Mouse (Mus musculus) brain, adult 2 months (tissue): ENCODE results near the gene Vwf.

Source experiments
- DNase-seq: peaks from one replicate; pipeline ENCODE4 v3.0.0; 2011; ENCODE audit warnings: low read depth, low spot score

The Vwf gene

GRCm38 (mm10) chr6:125541296-125541695 is 5.3 kb upstream of the Vwf start:
- no peak for DNase-seq

GRCm38 (mm10) chr6:125548406-125548805 is 1.8 kb downstream of the Vwf start:
- no peak for DNase-seq

DNA sequence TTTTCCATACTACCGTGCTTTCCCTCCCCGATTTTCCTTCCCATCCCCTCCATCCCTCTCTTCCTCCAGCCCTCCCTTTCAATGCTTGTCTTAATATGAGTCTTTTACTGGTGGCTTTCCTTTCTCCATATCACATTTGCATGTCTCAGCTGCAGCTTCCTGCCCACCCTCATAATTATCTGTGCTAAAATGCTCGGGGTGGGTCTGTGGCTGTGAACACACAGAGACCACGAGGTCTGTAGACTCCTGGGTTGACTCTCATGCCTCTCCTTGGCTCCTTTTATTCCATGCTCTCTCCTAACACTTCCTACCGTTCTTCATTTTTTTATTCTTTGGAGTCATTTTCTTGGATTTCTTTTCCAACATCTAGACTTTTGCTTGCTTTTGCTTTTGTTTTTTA is 3.6 kb downstream of the Vwf start:
- no peak for DNase-seq

DNA sequence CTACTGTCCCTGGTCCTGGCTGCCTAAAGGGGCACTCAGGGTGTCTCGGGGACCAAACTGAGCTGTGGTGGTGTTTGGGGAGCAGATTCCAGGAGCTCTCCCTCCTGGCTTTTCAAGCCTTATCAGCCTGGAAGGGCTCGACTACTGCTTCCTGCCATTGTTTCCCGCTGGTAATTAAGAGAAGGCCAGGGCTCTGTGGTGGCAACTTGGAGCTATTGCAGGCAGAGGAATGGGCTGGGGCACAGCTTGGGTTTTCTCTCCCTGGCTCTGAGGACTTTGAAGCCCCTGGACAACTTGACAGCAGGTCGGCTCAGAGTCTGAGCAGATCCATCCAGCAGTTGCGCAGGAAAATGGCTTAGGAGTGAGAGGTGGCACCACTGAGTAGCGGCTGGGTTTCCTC is 6.2 kb downstream of the Vwf start:
- DNase-seq = no peak

GRCm38 (mm10) chr6:125553551-125553950 is 7.0 kb downstream of the Vwf start:
- no peak for DNase-seq

DNA sequence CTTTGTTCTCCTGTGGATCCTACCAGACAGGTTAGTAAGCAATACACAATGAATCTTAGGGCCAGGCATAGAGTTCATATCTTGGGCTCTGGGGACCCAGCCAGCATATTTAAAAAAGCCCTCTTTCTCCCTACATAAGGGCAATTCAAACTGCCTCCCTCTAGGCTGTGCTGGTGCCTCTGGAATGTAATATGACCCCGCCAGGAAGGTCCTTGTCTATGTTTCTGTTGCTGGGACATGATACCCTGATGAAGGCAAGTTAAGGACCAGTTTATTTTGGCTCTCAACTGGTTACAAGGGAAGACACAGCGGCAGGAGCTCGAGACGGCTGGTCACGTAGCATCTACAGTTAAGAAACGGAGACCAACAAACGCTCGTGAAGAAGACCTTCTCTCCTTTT is 12.3 kb downstream of the Vwf start:
- no peak for DNase-seq

DNA sequence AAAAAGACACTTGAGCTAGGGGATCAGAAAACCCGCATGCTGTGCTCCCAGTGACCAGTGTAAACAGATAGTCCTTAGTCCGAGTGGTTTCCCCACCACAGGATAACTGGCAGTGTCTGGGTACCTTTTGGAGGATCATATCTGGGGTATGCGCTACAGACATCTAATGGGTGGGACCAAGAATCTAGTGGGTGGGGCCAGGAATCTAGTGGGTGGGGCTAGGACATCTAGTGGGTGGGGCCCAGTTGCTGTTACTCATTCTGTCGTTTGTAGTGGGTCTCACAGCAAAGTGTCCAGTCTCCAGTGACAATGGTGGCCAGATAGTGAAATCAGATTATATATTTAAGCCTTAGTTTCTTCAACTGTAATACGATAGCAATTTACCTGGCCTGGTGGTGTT is 14.5 kb downstream of the Vwf start:
- DNase-seq = no peak

GRCm38 (mm10) chr6:125561521-125561920 is 14.9 kb downstream of the Vwf start:
- DNase-seq = peak; percentile 53

DNA sequence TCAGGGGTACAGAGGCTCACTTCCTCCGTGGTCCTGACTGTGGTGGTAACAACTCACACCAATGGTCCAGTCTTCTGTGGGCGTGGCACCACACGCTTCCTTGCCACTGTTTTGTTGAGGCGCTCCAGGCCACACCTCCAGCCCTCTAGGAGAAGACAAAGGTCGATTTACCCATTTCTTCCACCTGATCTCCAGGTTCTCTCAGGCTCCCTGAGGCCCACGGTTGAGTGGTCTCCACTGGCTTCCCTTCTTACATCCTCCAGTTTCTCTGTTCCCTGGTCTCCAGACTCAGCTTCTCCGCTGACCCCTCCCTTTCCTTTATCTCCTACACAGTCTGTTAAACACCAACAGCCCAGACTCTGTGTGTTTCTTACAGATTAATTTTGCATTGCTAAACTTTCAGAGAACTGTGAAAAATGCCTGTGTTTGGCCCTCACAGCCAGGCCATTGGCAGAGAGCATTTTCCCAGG is 18.3 kb downstream of the Vwf start:
- DNase-seq = no peak

DNA sequence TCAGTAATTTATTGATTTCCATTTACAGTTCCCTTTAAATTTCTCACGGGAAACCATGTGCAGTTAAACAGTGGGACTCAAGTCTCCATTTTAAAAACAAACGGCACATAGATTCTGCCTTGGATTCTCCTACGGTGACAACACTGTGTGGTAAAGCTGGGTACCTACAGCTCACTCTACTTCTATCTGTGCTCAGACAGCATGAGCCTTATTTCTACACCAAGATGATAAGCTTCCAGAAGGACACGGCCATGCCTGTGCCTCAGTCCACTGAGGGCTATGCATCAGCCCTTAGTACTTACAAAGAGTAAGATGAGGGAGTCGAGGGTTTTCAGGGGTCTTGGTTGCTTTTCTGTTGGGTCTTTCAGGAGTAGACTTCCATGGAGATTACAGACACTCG is 18.8 kb downstream of the Vwf start:
- DNase-seq = no peak

GRCm38 (mm10) chr6:125566656-125567055 is 20.1 kb downstream of the Vwf start:
- DNase-seq = no peak

- no peak for DNase-seq
These were observed 21.8 kb downstream of the Vwf start for GRCm38 (mm10) chr6:125568381-125568780.

GRCm38 (mm10) chr6:125572291-125573188 is 26.0 kb downstream of the Vwf start:
- DNase-seq = peak; percentile 84

- peak; percentile 83 for DNase-seq
These were observed 26.8 kb downstream of the Vwf start for GRCm38 (mm10) chr6:125573189-125573928.

DNA sequence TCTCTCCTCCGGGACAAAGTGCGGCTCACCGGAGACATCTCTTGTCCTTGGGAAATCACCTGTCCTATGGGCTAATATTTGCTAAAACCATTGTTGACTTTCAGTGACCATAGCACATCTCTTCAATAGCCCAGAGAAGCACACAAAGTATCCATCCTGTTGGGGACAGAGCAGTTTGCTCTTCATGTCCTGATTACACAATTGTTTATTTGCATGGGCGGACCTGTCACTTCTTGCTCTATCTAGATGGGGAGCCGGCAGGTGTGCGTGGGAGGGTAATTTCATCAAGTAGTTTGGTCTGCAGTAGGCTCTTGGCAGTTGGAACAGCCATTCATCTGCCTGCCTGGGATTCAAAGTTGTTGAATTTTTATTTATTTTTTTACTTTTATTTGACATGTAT is 28.5 kb downstream of the Vwf start:
- peak; percentile 49 for DNase-seq

DNA sequence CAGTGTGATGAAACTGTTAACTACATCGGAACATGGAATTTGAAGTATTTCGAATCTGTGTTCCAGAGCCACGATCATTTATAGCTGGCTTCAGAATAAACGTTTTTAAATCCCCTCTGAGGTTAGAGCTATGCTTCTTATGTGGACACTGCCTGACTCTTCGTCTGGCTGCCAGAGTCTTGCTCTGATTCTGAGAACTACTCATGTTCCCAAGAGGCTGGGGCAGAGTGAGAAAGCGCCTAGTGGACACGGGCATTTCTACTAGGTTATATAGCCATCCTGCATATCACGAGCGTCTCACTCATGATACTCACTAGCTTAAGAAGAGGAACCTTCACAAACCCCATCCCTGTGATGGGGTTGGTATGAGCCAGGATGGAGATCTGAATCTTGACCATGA is 30.7 kb downstream of the Vwf start:
- DNase-seq = no peak

- DNase-seq = peak; percentile 96
These were observed 31.5 kb downstream of the Vwf start for GRCm38 (mm10) chr6:125577882-125578646.

- no peak for DNase-seq
These were observed 32.1 kb downstream of the Vwf start for GRCm38 (mm10) chr6:125578647-125579011.

- no peak for DNase-seq
These were observed 33.3 kb downstream of the Vwf start for GRCm38 (mm10) chr6:125579864-125580263.

GRCm38 (mm10) chr6:125583666-125584065 is 37.1 kb downstream of the Vwf start:
- DNase-seq = no peak

DNA sequence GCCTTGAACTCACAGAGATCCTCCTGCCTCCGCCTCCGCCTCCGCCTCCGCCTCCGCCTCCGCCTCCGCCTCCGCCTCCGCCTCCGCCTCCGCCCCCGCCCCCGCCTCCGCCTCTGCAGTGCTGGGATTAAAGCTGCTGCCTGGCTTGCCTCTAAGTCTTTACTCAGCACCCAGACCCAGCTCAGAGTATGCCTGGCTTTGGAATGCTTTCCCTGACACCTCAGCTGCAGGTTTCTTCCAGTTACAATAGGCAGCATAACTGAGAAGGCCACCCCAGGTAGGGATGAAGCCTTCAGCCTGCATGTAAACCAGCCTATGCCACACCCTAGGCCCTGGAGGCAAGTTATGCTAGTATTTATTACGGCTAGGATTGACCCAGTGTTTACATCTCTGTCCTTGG is 37.7 kb downstream of the Vwf start:
- DNase-seq = no peak

GRCm38 (mm10) chr6:125585579-125585978 is 39.0 kb downstream of the Vwf start:
- peak; percentile 32 for DNase-seq
